Comparison of ENCODE assay signal across 12 mouse cellular contexts in genomic region chr9:29898406-29899054, GRCm38 (mm10).
"Had no signal": no experiment of that assay in that cellular context is flagged by ENCODE, and none has a peak within 500 bp of the region (broad histone marks: within the 10 kb centered on the region; RNA-seq: fewer than 3 reads in every experiment).

No protein-coding gene starts in this region.

- H3K27ac ChIP-seq: layer of hippocampus, adult 2 months; limb, embryonic 12.5 days; liver, embryonic 13.5 days had no signal

- DNase-seq: kidney, adult 18-20 months; kidney, postnatal 10 days; kidney, postnatal 4 days; liver; liver, embryonic 13.5 days; lung, adult 18-20 months; right cerebral cortex, adult 18-20 months; right cerebral cortex, postnatal 25 days; thymus, postnatal 36 days had no signal

- H3K9ac ChIP-seq: limb, embryonic 12.5 days; liver, embryonic 13.5 days had no signal

- H3K36me3 ChIP-seq: limb, embryonic 12.5 days; liver, embryonic 13.5 days had no signal

- H3K27me3 ChIP-seq: limb, embryonic 12.5 days; liver, embryonic 13.5 days had no signal

- H3K4me3 ChIP-seq: layer of hippocampus, adult 2 months; limb, embryonic 12.5 days; liver, embryonic 13.5 days; myocyte had no signal

- H3K4me1 ChIP-seq: limb, embryonic 12.5 days; liver, embryonic 13.5 days had no signal

- H3K9me3 ChIP-seq: limb, embryonic 12.5 days; liver, embryonic 13.5 days had no signal

- H3K4me2 ChIP-seq: limb, embryonic 12.5 days; liver, embryonic 13.5 days had no signal
